Mouse (Mus musculus): ENCODE results near the gene Gm13275.
"Not testable (repeated sequence)": the region's sequence is repeated elsewhere in the genome, so short reads cannot be mapped to it uniquely, and the experiment has no call there.

Gm13275 gene

GRCm38 (mm10) chr4:88797097-88797496 is 2.8 kb downstream of the Gm13275 start, which contains the start of gene Gm13279:
Gene Gm13279 (plus strand): TSS chr4:88797397.
- not testable (repeated sequence) for DNase-seq (ENCODE audit: low read depth, low spot score)

GRCm38 (mm10) chr4:88799365-88799764 is 5.1 kb downstream of the Gm13275 start, which contains the start of gene Gm13285:
Gene Gm13285 (plus strand): TSS chr4:88799665.
- DNase-seq (ENCODE audit: low read depth, low spot score): not testable (repeated sequence)

DNA sequence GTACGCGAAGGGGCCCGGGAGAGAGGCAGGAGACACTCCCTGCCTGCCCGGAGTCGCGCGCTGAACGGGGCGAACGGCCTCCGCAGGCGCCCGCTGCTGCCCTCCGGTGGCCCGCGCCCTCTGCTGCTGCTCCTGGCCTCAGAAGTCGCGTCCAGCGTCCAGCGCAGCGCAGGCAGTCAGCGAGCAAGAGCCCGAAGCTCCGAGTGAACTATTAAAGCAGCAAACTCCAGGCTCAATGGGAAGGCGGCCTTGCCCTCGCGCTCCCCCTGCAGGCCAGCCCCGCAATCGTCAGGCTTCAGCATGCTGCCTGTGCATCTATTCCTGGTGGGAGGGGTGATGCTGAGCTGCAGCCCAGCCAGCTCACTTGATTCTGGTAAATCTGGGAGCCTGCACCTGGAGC is 8.7 kb downstream of the Gm13275 start, which contains the start of gene Gm13287:
Gene Gm13287 (plus strand): TSS at position 301 of the 400 bp plus-strand sequence.
- not testable (repeated sequence) for DNase-seq (ENCODE audit: low read depth, low spot score)

GRCm38 (mm10) chr4:88805231-88805630 is 10.9 kb downstream of the Gm13275 start, which contains the start of gene Gm13288:
Gene Gm13288 (plus strand): TSS chr4:88805531.
- not testable (repeated sequence) for DNase-seq (ENCODE audit: low read depth, low spot score)

DNA sequence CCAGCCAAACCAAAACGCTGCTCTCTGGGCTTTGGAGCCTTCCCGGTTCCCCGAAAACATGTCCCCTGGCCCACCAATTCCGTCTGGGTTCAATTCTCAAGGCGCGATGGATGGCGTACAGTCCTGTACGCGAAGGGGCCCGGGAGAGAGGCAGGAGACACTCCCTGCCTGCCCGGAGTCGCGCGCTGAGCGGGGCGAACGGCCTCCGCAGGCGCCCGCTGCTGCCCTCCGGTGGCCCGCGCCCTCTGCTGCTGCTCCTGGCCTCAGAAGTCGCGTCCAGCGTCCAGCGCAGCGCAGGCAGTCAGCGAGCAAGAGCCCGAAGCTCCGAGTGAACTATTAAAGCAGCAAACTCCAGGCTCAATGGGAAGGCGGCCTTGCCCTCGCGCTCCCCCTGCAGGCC is 11.5 kb downstream of the Gm13275 start:
- not testable (repeated sequence) for DNase-seq (ENCODE audit: low read depth, low spot score)

GRCm38 (mm10) chr4:88815928-88816327 is 21.6 kb downstream of the Gm13275 start, which contains the start of gene Ifna7:
Gene Ifna7 (plus strand): TSS chr4:88816228.
- no peak for DNase-seq (ENCODE audit: low read depth, low spot score)

GRCm38 (mm10) chr4:88819659-88820058 is 25.4 kb downstream of the Gm13275 start, which contains the start of gene Ifna11:
Gene Ifna11 (plus strand): TSS chr4:88819959.
- DNase-seq (ENCODE audit: low read depth, low spot score): no peak

DNA sequence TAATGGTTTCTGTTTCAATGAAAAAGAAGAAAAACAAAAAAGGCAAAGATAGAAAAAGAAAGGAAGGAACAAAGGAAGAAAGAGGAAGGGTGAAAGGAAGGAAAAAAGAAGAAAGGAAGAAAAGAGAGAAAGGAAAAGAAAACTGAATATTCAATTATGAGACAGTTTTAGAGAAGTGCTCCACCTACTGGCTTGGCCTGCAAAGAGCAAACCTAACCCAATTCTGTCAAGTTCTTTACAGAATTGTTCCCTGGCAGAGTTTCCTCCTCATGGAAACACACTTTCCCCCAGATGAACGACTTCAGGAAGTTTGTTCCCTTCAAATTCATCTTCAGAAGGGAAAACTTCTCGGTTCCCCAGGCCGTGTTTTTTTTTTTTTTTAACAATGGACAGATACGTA is 28.7 kb downstream of the Gm13275 start:
- DNase-seq (ENCODE audit: low read depth, low spot score): peak; percentile 4

GRCm38 (mm10) chr4:88827116-88827515 is 32.8 kb downstream of the Gm13275 start, which contains the start of gene Ifna6:
Gene Ifna6 (plus strand): TSS chr4:88827416.
- not testable (repeated sequence) for DNase-seq (ENCODE audit: low read depth, low spot score)

GRCm38 (mm10) chr4:88830523-88830922 is 36.2 kb downstream of the Gm13275 start:
- peak; percentile 16 for DNase-seq (ENCODE audit: low read depth, low spot score)

GRCm38 (mm10) chr4:88835225-88835624 is 40.9 kb downstream of the Gm13275 start, which contains the start of gene Ifna5:
Gene Ifna5 (plus strand): TSS chr4:88835525.
- DNase-seq (ENCODE audit: low read depth, low spot score): not testable (repeated sequence)

DNA sequence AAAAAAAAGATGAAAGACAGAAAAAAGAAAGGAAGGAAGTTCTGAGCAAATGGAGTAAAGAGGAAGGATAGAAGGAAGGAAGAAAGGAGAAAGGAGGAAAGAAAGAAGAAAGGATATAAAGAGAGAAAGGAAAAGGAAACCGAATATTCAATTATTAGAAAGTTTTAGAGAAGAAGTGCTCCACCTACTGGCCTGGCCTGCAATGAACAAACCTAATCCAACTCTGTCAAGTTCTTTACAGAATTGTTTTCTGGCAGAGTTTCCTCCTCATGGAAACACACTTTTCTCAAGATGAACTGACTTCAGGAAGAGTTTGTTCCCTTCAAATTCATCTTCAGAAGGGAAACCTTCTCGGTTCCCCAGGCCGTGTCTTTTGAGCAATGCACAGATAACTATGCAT is 44.5 kb downstream of the Gm13275 start:
- DNase-seq (ENCODE audit: low read depth, low spot score): no peak

DNA sequence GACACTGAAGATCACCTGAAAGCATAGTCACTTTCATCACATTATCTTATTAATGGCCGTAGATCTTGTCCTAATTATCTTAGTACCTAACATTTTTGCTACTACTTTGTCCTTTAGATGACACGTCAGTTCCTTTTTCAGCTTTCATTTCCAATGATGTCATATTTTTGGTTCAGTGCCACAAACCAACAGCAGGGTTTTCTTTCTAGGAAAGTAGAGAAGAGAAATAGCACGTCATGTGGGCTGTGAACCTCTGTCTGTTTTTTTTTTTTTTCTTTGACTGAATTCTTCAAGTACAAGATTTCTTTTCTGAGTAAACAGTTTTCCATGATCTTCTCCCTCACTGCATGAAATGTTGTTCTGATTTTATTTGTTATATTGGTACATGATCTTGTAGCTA is 45.8 kb downstream of the Gm13275 start:
- no peak for DNase-seq (ENCODE audit: low read depth, low spot score)

- no peak for DNase-seq (ENCODE audit: low read depth, low spot score)
Observed at GRCm38 (mm10) chr4:88841438-88841911, 47.2 kb downstream of the Gm13275 start, which contains the start of gene Ifna4. Gene Ifna4 (plus strand): TSS chr4:88841861.
